Mouse (Mus musculus) embryonic facial prominence, embryonic 14.5 days (tissue): ENCODE data around the gene Tecpr2. TPM values are rescaled to one million over a fixed set of nuclear protein-coding genes. Genes with fewer than 3 reads are reported as not detected.

Experiments used
- ATAC-seq: fragments of 200-750 bp; cut with Nextera tagmentation; 2 replicates; pipeline ENCODE4 v1.8.0; 2017; ENCODE audit warnings: low read depth, moderate number of reproducible peaks, moderate TSS enrichment
- DNase-seq: peaks from one replicate; pipeline ENCODE4 v3.0.0-alpha.2; 2015; ENCODE audit warnings: low spot score
- H3K27ac ChIP-seq: fragments of 300-500 bp; sonication (generic); replicated peaks from 2 replicates; pipeline ENCODE4 v1.5.1; 2014; ENCODE audit warnings: low read depth, mild to moderate bottlenecking, low read length, moderate library complexity
- H3K27me3 ChIP-seq: fragments of 300-500 bp; sonication (generic); replicated peaks from 2 replicates; pipeline ENCODE4 v1.6.1; 2014; ENCODE audit warnings: low read length; ENCODE audit not compliant: control insufficient read depth, insufficient read depth
- H3K36me3 ChIP-seq: fragments of 300-500 bp; sonication (generic); 2 replicates; pipeline ENCODE4 v1.6.1; 2014; ENCODE audit warnings: low read length, mixed read lengths; ENCODE audit not compliant: control insufficient read depth, insufficient read depth
- H3K4me1 ChIP-seq: fragments of 300-500 bp; sonication (generic); 2 replicates; pipeline ENCODE4 v1.6.1; 2014; ENCODE audit warnings: antibody characterized with exemption, low read length; ENCODE audit not compliant: control insufficient read depth, insufficient read depth
- H3K4me2 ChIP-seq: fragments of 300-500 bp; sonication (generic); 2 replicates; pipeline ENCODE4 v1.6.1; 2014; ENCODE audit warnings: low read depth, mild to moderate bottlenecking, low read length, moderate library complexity, mixed read lengths
- H3K4me3 ChIP-seq: fragments of 300-500 bp; sonication (generic); 2 replicates; pipeline ENCODE4 v1.5.1; 2014; ENCODE audit warnings: low read depth, mild to moderate bottlenecking, low read length
- H3K9ac ChIP-seq: fragments of 300-500 bp; sonication (generic); 2 replicates; pipeline ENCODE4 v1.6.1; 2014; ENCODE audit warnings: low read depth, mild to moderate bottlenecking, low read length, moderate library complexity, mixed read lengths
- H3K9me3 ChIP-seq: fragments of 300-500 bp; sonication (generic); 2 replicates; pipeline ENCODE4 v1.6.1; 2016; ENCODE audit warnings: low read length; ENCODE audit not compliant: control insufficient read depth
- WGBS: fragments of 180-500 bp; shearing (Covaris S2); extraction: QIAGEN DNeasy Blood & Tissue Kit; methylation state at CpG from one replicate; pipeline ENCODE4 v1.1.7; 2014; 5-methylcytosine and 5-hydroxymethylcytosine counted together
- polyA plus RNA-seq: library from polyadenylated mRNA; unstranded; fragments of >200 nt; fragmentation: Nextera tagmentation; extraction: Ambion mirVana; gene quantifications from 2 replicates; pipeline ENCODE4 v1.2.1, GENCODE M21; 2014

Tecpr2 gene
- polyA plus RNA-seq, 1 experiment from 2014 or later, result 4.3 TPM

- DNase-seq (no peak), ATAC-seq (no peak)
- Histone ChIP-seq H3K9me3 (no peaks in the 10 kb centered on the region), H3K9ac (no peak overlapping the region), H3K4me2 (no peak overlapping the region), H3K4me3 (no peak overlapping the region), H3K4me1 (no peaks in the 10 kb centered on the region), H3K36me3 (peaks cover 21% of the 10 kb centered on the region), H3K27ac (no peak overlapping the region), H3K27me3 (no peaks in the 10 kb centered on the region)
- WGBS, result 84% methylated on average over 4 of the region's 4 CpGs
Observed at GRCm38 (mm10) chr12:110954351-110954991, 65.4 kb downstream of the Tecpr2 start.

GRCm38 (mm10) chr12:110961973-110962372 lies 72.9 kb downstream of the Tecpr2 start:
- Histone ChIP-seq H3K4me1 (no peaks in the 10 kb centered on the region), H3K36me3 (peaks cover 16% of the 10 kb centered on the region), H3K4me2 (no peak overlapping the region), H3K27ac (no peak overlapping the region), H3K4me3 (no peak overlapping the region), H3K27me3 (no peaks in the 10 kb centered on the region), H3K9ac (no peak overlapping the region), H3K9me3 (no peaks in the 10 kb centered on the region)
- DNase-seq (no peak), ATAC-seq (no peak)
- WGBS, result 86% methylated on average over 2 of the region's 2 CpGs

- WGBS, result 54% methylated on average over 3 of the region's 3 CpGs
- Histone ChIP-seq H3K4me2 (no peak overlapping the region), H3K4me1 (no peaks in the 10 kb centered on the region), H3K4me3 (no peak overlapping the region), H3K36me3 (peaks cover 29% of the 10 kb centered on the region), H3K9me3 (no peaks in the 10 kb centered on the region), H3K9ac (no peak overlapping the region), H3K27me3 (no peaks in the 10 kb centered on the region), H3K27ac (no peak overlapping the region)
- DNase-seq (no peak), ATAC-seq (no peak)
Observed at GRCm38 (mm10) chr12:110965500-110965899, 76.4 kb downstream of the Tecpr2 start.

- no peak overlapping the region for H3K9ac ChIP-seq
- ATAC-seq, result no peak
- no peak overlapping the region for H3K4me2 ChIP-seq
- H3K27me3 ChIP-seq, result no peaks in the 10 kb centered on the region
- DNase-seq, result no peak
- no peaks in the 10 kb centered on the region for H3K4me1 ChIP-seq
- WGBS, result 64% methylated on average over 4 of the region's 4 CpGs
- no peaks in the 10 kb centered on the region for H3K9me3 ChIP-seq
- H3K4me3 ChIP-seq, result no peak overlapping the region
- H3K27ac ChIP-seq, result no peak overlapping the region
- H3K36me3 ChIP-seq, result peaks cover 25% of the 10 kb centered on the region
Observed at GRCm38 (mm10) chr12:110966079-110966478, 77.0 kb downstream of the Tecpr2 start.

- no peak for DNase-seq
- H3K4me2 ChIP-seq, result no peak overlapping the region
Observed at GRCm38 (mm10) chr12:110967146-110967545, 78.1 kb downstream of the Tecpr2 start.

GRCm38 (mm10) chr12:110970408-110970807 lies 81.3 kb downstream of the Tecpr2 start:
- Histone ChIP-seq H3K27ac (no peak overlapping the region), H3K9me3 (no peaks in the 10 kb centered on the region), H3K27me3 (no peaks in the 10 kb centered on the region), H3K9ac (no peak overlapping the region), H3K36me3 (peaks cover 40% of the 10 kb centered on the region), H3K4me3 (no peak overlapping the region), H3K4me1 (no peaks in the 10 kb centered on the region), H3K4me2 (no peak overlapping the region)
- ATAC-seq (no peak), DNase-seq (no peak)
- 96% methylated on average over 5 of the region's 5 CpGs for WGBS

More at GRCm38 (mm10) chr12:110967146-110967545, 78.1 kb downstream of the Tecpr2 start:
- peaks cover 23% of the 10 kb centered on the region for H3K36me3 ChIP-seq
- no peak overlapping the region for H3K27ac ChIP-seq
- no peak overlapping the region for H3K9ac ChIP-seq
- WGBS, result 96% methylated on average over 2 of the region's 2 CpGs
- ATAC-seq, result no peak
- no peaks in the 10 kb centered on the region for H3K9me3 ChIP-seq
- H3K4me1 ChIP-seq, result no peaks in the 10 kb centered on the region
- H3K4me3 ChIP-seq, result no peak overlapping the region
- H3K27me3 ChIP-seq, result no peaks in the 10 kb centered on the region

GRCm38 (mm10) chr12:110971972-110972371 lies 82.9 kb downstream of the Tecpr2 start:
- Histone ChIP-seq H3K9ac (no peak overlapping the region), H3K4me3 (no peak overlapping the region), H3K36me3 (peaks cover 56% of the 10 kb centered on the region), H3K4me2 (no peak overlapping the region), H3K9me3 (no peaks in the 10 kb centered on the region), H3K27me3 (no peaks in the 10 kb centered on the region), H3K4me1 (no peaks in the 10 kb centered on the region), H3K27ac (no peak overlapping the region)
- WGBS, result 97% methylated on average over 5 of the region's 5 CpGs
- DNase-seq, result no peak
- no peak for ATAC-seq

- peaks cover 6% of the 10 kb centered on the region for H3K4me1 ChIP-seq
- 89% methylated on average over 4 of the region's 4 CpGs for WGBS
- H3K4me2 ChIP-seq, result no peak overlapping the region
- peaks cover 53% of the 10 kb centered on the region for H3K36me3 ChIP-seq
- no peaks in the 10 kb centered on the region for H3K27me3 ChIP-seq
- no peak overlapping the region for H3K27ac ChIP-seq
- DNase-seq (no peak), ATAC-seq (no peak)
- H3K9me3 ChIP-seq, result no peaks in the 10 kb centered on the region
- H3K9ac ChIP-seq, result no peak overlapping the region
- H3K4me3 ChIP-seq, result no peak overlapping the region
Observed at GRCm38 (mm10) chr12:110973829-110974228, 84.8 kb downstream of the Tecpr2 start.

- no peak overlapping the region for H3K4me3 ChIP-seq
- peaks cover 50% of the 10 kb centered on the region for H3K36me3 ChIP-seq
- no peaks in the 10 kb centered on the region for H3K9me3 ChIP-seq
- H3K27me3 ChIP-seq, result no peaks in the 10 kb centered on the region
- 82% methylated on average over 7 of the region's 7 CpGs for WGBS
- ATAC-seq, result no peak
- no peak overlapping the region for H3K4me2 ChIP-seq
- no peak for DNase-seq
- H3K27ac ChIP-seq, result no peak overlapping the region
- no peak overlapping the region for H3K9ac ChIP-seq
- H3K4me1 ChIP-seq, result peaks cover 6% of the 10 kb centered on the region
Observed at GRCm38 (mm10) chr12:110974295-110974694, 85.2 kb downstream of the Tecpr2 start.
